Mouse (Mus musculus) C2C12 (cell line): ENCODE measurements around the gene Gm43738.

Experiments
- CTCF ChIP-seq: IDR thresholded peaks from one replicate; pipeline ENCODE4 v1.5.1; 2011; ENCODE audit not compliant: control insufficient read depth, insufficient read depth, insufficient read length
- MYOD1 ChIP-seq: IDR thresholded peaks from one replicate; pipeline ENCODE4 v1.6.1; 2011; ENCODE audit warnings: low read depth; ENCODE audit not compliant: control insufficient read depth, insufficient read length
- USF1 ChIP-seq: IDR thresholded peaks from one replicate; pipeline ENCODE4 v1.6.1; 2011; ENCODE audit warnings: low read depth, mild to moderate bottlenecking, control low read depth, moderate library complexity

- no peak for TF ChIP-seq CTCF
- no peak for TF ChIP-seq MYOD1
- no peak for TF ChIP-seq USF1
Observed at GRCm38 (mm10) chr3:89077383-89077782, 23.5 kb downstream of the Gm43738 start.
